Mouse (Mus musculus) spleen, postnatal 10 days (tissue): ENCODE data around the gene Prss43.
A peak's percentile ranks its signal among the peaks of the same experiment; 100 is the strongest.

Source experiments
- DNase-seq, 2 experiments: peaks; one replicate each; pipeline ENCODE4 v3.0.0; 2021 to 2022; ENCODE audit warnings: low spot score in 2 of 2

The Prss43 gene

GRCm38 (mm10) chr9:110826390-110826789 lies at the start of gene Prss43:
Gene Prss43, plus strand, starts transcription at chr9:110826690.
- DNase-seq: no peak

- DNase-seq: no peak
Observed at GRCm38 (mm10) chr9:110778100-110778499, 48.4 kb upstream of the Prss43 start.

DNA sequence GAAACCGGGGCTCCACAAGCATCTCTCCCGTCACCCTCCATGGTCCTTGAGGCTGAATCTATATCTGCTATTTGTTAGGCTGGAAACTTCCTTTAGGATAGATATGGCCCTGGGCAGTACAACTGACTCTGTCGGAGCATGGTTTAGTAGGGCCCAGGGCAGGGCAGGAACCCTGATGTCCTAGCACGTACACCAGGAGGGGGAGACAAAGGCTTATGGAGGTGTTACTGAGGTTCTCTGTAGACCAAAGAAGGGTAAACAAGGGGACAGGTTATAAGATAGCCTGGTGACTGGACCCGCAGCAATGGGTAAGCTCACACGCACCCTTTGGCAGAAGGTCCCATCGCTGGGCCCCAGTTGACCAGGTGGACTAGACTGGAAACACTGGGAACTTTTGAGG lies 47.9 kb upstream of the Prss43 start:
- no peak for DNase-seq

GRCm38 (mm10) chr9:110779242-110779913 lies 47.1 kb upstream of the Prss43 start:
- DNase-seq: no peak

DNA sequence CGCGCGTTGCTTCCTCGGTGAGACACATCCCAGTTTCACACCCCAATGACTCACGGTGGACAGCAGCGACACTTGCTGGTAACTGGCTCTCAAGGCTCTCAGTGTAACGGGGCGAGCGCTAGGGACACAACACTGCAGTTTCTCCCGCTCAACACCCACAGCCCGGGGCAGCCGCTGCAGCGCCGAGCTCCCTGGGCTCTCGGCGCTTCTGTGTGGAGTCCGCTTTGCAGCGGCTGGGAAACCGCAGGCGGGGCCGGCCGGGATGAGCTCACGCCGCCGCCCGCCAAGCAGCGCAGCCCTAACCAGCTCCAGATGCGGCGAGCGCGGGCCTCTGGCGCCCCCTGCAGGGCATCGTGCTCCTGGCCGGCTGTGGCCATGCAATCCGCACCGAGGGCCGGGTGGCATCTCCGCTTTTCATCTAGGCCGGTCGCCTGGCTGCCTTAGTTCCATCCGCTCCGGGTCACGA lies 45.2 kb upstream of the Prss43 start:
- DNase-seq: peak; percentile 87 to 93

DNA sequence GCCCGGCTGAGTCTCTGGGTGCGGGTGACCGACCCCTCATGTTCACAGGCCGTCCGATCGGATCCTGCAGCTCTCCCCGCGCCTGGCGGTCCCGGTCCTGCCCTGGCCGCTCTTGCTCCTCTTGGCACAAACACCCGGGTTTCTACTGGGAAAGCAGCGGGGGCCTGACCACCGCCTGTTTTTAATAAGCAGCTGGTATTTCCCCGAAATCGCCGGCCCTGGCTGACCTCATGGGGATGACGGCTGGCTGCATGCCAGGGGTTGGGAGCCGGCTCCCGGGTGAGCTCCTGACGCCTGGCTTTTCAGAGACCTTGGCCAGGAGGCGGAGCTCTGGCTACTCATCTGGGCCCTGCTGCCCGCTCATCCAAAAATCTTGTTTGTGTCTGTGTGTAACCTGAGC lies 44.8 kb upstream of the Prss43 start:
- DNase-seq: peak in 1 of 2 experiments; percentile 53

GRCm38 (mm10) chr9:110783611-110784010 lies 42.9 kb upstream of the Prss43 start:
- DNase-seq: no peak

- no peak for DNase-seq
Observed at GRCm38 (mm10) chr9:110788169-110788568, 38.3 kb upstream of the Prss43 start.

- DNase-seq: no peak
Observed at GRCm38 (mm10) chr9:110790462-110790861, 36.0 kb upstream of the Prss43 start.

DNA sequence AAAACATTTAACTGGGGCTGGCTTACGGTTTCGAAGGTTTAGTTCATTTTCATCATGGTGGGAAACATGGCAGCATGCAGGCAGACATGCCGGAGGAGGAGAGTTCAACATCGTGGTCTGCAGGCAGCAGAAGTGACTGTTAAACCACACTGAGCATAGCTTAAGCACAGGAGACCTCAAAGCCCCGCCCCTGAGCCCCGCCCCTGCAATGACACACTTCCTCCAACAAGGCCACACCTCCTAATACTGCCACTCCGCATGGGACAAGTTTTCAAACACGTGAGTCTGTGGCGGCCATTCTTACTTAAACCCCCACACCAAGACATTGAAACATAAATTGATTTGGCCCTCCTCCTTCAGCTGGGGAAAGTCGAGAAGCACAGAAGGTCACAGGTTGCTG lies 29.5 kb upstream of the Prss43 start:
- no peak for DNase-seq

- DNase-seq: no peak
Observed at GRCm38 (mm10) chr9:110797866-110798265, 28.6 kb upstream of the Prss43 start, which contains the start of gene Prss42. Gene Prss42, plus strand, starts transcription at chr9:110798166.

DNA sequence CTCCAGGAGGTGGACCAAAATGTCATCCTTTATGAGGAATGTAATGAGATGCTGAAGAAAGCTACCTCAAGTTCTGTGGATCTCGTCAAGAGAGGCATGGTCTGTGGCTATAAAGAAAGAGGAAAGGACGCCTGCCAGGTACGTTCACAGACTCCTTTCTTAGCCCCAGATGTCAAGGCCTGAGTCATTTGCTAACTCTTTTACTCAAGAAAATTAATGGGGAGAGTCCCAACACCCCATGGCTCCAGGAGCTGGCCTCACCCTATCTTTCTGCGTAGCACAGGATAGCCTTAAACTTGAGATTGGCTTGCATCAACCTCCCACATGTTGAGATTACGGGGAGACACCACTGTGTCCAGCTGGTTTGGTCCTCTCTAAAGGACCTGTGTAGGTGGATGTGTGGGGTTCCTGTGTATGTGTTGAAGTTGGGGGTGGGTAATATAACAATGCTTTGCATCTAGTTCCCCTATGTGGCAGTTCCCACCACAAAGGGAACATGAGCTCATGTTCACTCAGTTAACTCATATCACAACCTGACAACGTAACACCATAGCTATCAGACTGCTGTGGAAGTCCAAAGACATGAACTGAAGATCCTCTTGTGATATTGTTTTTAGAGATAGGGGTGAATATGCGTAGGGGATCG lies 25.5 kb upstream of the Prss43 start:
- DNase-seq: no peak

- no peak for DNase-seq
Observed at GRCm38 (mm10) chr9:110803294-110803693, 23.2 kb upstream of the Prss43 start.

- no peak for DNase-seq
Observed at GRCm38 (mm10) chr9:110810051-110810450, 16.4 kb upstream of the Prss43 start.

GRCm38 (mm10) chr9:110813789-110814188 lies 12.7 kb upstream of the Prss43 start, which contains the start of gene Prss44:
Gene Prss44, plus strand, starts transcription at chr9:110813994.
- no peak for DNase-seq

DNA sequence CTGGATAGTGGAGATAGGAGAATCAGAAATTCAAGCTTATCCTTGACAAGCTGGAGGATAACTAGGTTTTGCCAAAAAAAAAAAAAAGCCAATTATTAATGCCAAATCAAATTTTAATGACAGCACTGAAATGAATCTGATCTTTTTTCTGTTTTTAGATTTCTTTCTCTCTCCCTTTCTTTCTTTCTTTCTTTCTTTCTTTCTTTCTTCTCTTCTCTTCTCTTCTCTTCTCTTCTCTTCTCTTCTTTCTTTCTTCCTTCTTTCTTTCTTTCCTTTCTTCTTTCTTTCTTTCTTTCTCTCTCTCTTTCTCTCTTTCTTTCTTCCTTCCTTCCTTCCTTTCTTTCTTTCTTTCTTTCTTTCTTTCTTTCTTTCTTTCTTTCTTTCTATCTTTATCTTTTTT lies 5.9 kb upstream of the Prss43 start:
- DNase-seq: peak in 1 of 2 experiments; percentile 59

- no peak for DNase-seq
Observed at GRCm38 (mm10) chr9:110821436-110821835, 5.1 kb upstream of the Prss43 start.

DNA sequence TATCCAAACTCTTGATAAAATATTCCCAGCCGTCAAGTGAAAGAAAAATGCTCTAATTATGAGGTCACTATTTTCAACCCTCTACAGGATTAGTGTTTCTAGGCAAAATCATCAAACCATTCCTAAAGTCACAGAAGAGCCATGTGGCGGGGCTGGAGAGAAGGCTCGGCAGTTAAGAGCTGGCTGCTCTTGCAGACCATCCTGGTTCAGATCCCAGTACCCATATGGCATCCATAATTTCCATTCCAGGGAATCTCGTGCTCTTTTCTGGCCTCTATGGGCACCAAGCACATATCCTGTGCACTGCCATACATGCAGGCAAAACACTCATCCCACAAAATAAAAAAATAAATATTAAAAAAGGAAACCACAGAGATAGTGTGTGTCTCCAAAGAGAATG lies 1.1 kb upstream of the Prss43 start:
- no peak for DNase-seq

DNA sequence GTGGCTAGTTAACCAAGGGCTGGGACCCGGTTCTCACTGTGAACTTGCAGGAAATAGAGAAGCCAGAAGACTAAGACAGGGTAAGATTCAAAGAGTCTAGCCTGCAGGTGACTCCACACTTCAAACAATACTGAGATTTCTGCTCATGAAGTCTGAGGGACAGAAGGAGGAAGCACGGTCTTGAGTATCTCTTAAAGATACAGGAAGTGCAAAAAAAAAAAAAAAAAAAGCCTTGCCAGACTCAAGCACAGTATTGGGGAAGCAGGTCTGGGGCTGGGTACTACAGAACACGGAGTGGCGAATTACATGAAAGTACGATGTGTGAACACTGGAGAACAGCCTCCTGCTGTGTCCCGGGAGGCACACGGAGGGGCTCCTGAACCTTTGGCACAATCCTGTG lies 658 bp upstream of the Prss43 start:
- DNase-seq: no peak

GRCm38 (mm10) chr9:110833021-110833420 lies 6.5 kb downstream of the Prss43 start:
- peak in 1 of 2 experiments; percentile 24 for DNase-seq

- DNase-seq: no peak
Observed at GRCm38 (mm10) chr9:110834411-110834810, 7.9 kb downstream of the Prss43 start, which contains the start of gene Prss45. Gene Prss45, plus strand, starts transcription at chr9:110834588.

DNA sequence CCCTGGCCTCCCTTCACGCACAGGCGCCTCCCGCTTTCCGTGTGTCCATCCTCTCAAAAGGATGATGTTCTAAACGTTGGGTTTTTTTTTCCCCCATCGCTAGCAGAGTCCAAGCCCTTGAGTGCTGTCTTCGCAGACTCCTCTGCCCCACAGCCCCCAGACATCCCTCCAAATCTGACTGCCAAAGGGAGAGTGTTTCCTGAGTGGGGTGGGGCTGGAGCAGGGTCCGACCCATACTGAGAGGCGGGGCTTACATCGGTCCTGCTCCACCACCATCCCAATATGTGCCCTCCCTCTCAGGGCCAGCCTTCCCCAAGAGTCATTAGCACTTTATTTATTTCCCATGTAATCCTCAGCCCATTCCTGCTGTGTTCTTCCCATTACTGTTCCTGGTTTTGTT lies 8.5 kb downstream of the Prss43 start:
- DNase-seq: no peak

GRCm38 (mm10) chr9:110836112-110836511 lies 9.6 kb downstream of the Prss43 start:
- no peak for DNase-seq
